Mouse (Mus musculus) midbrain, embryonic 15.5 days (tissue): ENCODE measurements around the gene Tgtp2. TPM values are rescaled to one million over a fixed set of nuclear protein-coding genes. Genes with fewer than 3 reads are reported as not detected.

Experiments
- polyA plus RNA-seq: library from polyadenylated mRNA; unstranded; fragments of >200 nt; fragmentation: Nextera tagmentation; extraction: Ambion mirVana; gene quantifications from 2 replicates; pipeline ENCODE4 v1.2.1, GENCODE M21; 2015

Tgtp2 gene
- polyA plus RNA-seq, 1 experiment from 2014 or later = not detected

Other genes with a start within 250 kb of the Tgtp2 start
- 7.3 and 7.9 TPM in 2 replicates for gene Trim41, start 246.9 kb downstream of the Tgtp2 start, polyA plus RNA-seq
- 2.3 and 2.6 TPM in 2 replicates for gene Trim7, start 238.1 kb downstream of the Tgtp2 start, polyA plus RNA-seq
- 2.6 and 4.0 TPM in 2 replicates for gene Gm12184, start 237.6 kb downstream of the Tgtp2 start, polyA plus RNA-seq
- gene Irgm1, start 192.5 kb downstream of the Tgtp2 start, polyA plus RNA-seq = 2.3 and 4.6 TPM in 2 replicates
- gene Gm5431, start 162.0 kb downstream of the Tgtp2 start, polyA plus RNA-seq = 0.05 and 0.45 TPM in 2 replicates
- 1.3 and 1.8 TPM in 2 replicates for gene Psme2b, start 118.0 kb downstream of the Tgtp2 start, polyA plus RNA-seq
- gene Olfr56, start 85.3 kb downstream of the Tgtp2 start, polyA plus RNA-seq = not detected in 2 replicates
- gene 9930111J21Rik1, start 84.8 kb downstream of the Tgtp2 start, polyA plus RNA-seq = 0.33 and 0.37 TPM in 2 replicates
- not detected in 2 replicates for gene Gm12185, start 72.0 kb downstream of the Tgtp2 start, polyA plus RNA-seq
- gene Tgtp1, start 70.0 kb downstream of the Tgtp2 start, polyA plus RNA-seq = not detected in 2 replicates
- gene 9930111J21Rik2, start 13.0 kb downstream of the Tgtp2 start, polyA plus RNA-seq = 0.37 and 0.38 TPM in 2 replicates
- gene Ifi47, start 12.4 kb upstream of the Tgtp2 start, polyA plus RNA-seq = 0.35 and 0.56 TPM in 2 replicates
- gene Olfr1396, start 50.7 kb upstream of the Tgtp2 start, polyA plus RNA-seq = 0.11 TPM in 1 of 2 replicates, not detected in the other
- not detected in 2 replicates for gene Olfr1395, start 78.1 kb upstream of the Tgtp2 start, polyA plus RNA-seq
- gene Olfr1394, start 90.2 kb upstream of the Tgtp2 start, polyA plus RNA-seq = not detected in 2 replicates
- gene Btnl9, start 123.0 kb upstream of the Tgtp2 start, polyA plus RNA-seq = 0.09 and 0.15 TPM in 2 replicates
- 45.1 and 46.0 TPM in 2 replicates for gene Zfp62, start 139.1 kb upstream of the Tgtp2 start, polyA plus RNA-seq
- gene Mgat1, start 180.0 kb upstream of the Tgtp2 start, polyA plus RNA-seq = 35.3 and 35.4 TPM in 2 replicates
- 0.05 TPM in 1 of 2 replicates, not detected in the other for gene Olfr1393, start 214.1 kb upstream of the Tgtp2 start, polyA plus RNA-seq
- gene Olfr1392, start 221.1 kb upstream of the Tgtp2 start, polyA plus RNA-seq = 0.04 and 0.05 TPM in 2 replicates
- not detected in 2 replicates for gene Olfr10, start 240.5 kb upstream of the Tgtp2 start, polyA plus RNA-seq